Mouse (Mus musculus) heart, embryonic 14.5 days (tissue): Measurements from ENCODE around the gene Pramef20. TPM values are rescaled to one million over a fixed set of nuclear protein-coding genes. Genes with fewer than 3 reads are reported as not detected.
A peak's percentile ranks its signal among the peaks of the same experiment; 100 is the strongest.

Experiments
- ATAC-seq: fragments of 200-750 bp; cut with Nextera tagmentation; 2 replicates; pipeline ENCODE4 v1.8.0; 2017; ENCODE audit warnings: low read depth, moderate TSS enrichment; ENCODE audit not compliant: insufficient number of reproducible peaks, insufficient read depth, low FRiP score
- H3K27ac ChIP-seq, 2 experiments: fragments of 200-500 bp in 1 of 2; fragments of 300-500 bp in 1 of 2; sonication (generic) in 1 of 2; replicated peaks in 1 of 2; 2 replicates each; pipeline ENCODE4 v1.5.1; 2012 to 2014; ENCODE audit warnings: low read depth in 2 of 2, low read length in 2 of 2, control low read depth in 1 of 2, mild to moderate bottlenecking in 1 of 2, mixed read lengths in 1 of 2; ENCODE audit not compliant: control insufficient read depth in 1 of 2, insufficient read depth in 1 of 2
- H3K27me3 ChIP-seq: fragments of 300-500 bp; sonication (generic); 2 replicates; pipeline ENCODE4 v1.6.1; 2014; ENCODE audit warnings: mild to moderate bottlenecking, low read length, control low read depth; ENCODE audit not compliant: control insufficient read depth, insufficient read depth
- H3K36me3 ChIP-seq: fragments of 300-500 bp; sonication (generic); 2 replicates; pipeline ENCODE4 v1.6.1; 2014; ENCODE audit warnings: mild to moderate bottlenecking, control low read depth, low read length, mixed read lengths; ENCODE audit not compliant: control insufficient read depth, insufficient read depth
- H3K4me1 ChIP-seq, 2 experiments: fragments of 200-500 bp in 1 of 2; fragments of 300-500 bp in 1 of 2; sonication (generic) in 1 of 2; 2 replicates each; pipeline ENCODE4 v1.6.1; 2012 to 2014; ENCODE audit warnings: low read length in 2 of 2, control low read depth in 1 of 2, mixed read lengths in 1 of 2; ENCODE audit not compliant: control insufficient read depth in 2 of 2, insufficient read depth in 2 of 2
- H3K4me2 ChIP-seq: fragments of 300-500 bp; sonication (generic); 2 replicates; pipeline ENCODE4 v1.6.1; 2014; ENCODE audit warnings: mild to moderate bottlenecking, low read length
- H3K4me3 ChIP-seq, 2 experiments: fragments of 200-500 bp in 1 of 2; fragments of 300-500 bp in 1 of 2; sonication (generic) in 1 of 2; 2 replicates each; pipeline ENCODE4 v1.5.1; 2012 to 2014; ENCODE audit warnings: low read length in 2 of 2, mild to moderate bottlenecking in 2 of 2, control low read depth in 1 of 2, low read depth in 1 of 2, moderate library complexity in 1 of 2; ENCODE audit not compliant: control insufficient read depth in 1 of 2, insufficient read depth in 1 of 2
- H3K9ac ChIP-seq: fragments of 300-500 bp; sonication (generic); 2 replicates; pipeline ENCODE4 v1.6.1; 2014; ENCODE audit warnings: mild to moderate bottlenecking, low read length
- H3K9me3 ChIP-seq: fragments of 300-500 bp; sonication (generic); 2 replicates; pipeline ENCODE4 v1.6.1; 2016; ENCODE audit warnings: low read length, control low read depth; ENCODE audit not compliant: control insufficient read depth
- WGBS: fragments of 180-500 bp; shearing (Covaris S2); extraction: QIAGEN DNeasy Blood & Tissue Kit; methylation state at CpG from one replicate; pipeline ENCODE4 v1.1.7; 2014; 5-methylcytosine and 5-hydroxymethylcytosine counted together
- polyA plus RNA-seq: library from polyadenylated mRNA; unstranded; fragments of >200 nt; fragmentation: Nextera tagmentation; extraction: Ambion mirVana; gene quantifications from 2 replicates; pipeline ENCODE4 v1.2.1, GENCODE M21; 2014

Gene Pramef20
- polyA plus RNA-seq: not detected in 2 replicates

GRCm38 (mm10) chr4:144377911-144378310 is at the start of gene Pramef20:
TSS of gene Pramef20 (minus strand) at chr4:144377933.
- no peak for ATAC-seq
- no peaks in the 10 kb centered on the region for H3K27me3 ChIP-seq
- H3K4me3 ChIP-seq: no peak within 1 kb of the TSS
- H3K4me1 ChIP-seq: no peaks in the 10 kb centered on the region
- no peak within 1 kb of the TSS for H3K9ac ChIP-seq
- H3K9me3 ChIP-seq: no peaks in the 10 kb centered on the region
- no peak within 1 kb of the TSS for H3K27ac ChIP-seq
- H3K36me3 ChIP-seq: no peaks in the 10 kb centered on the region
- 40% methylated on average over 2 of the region's 2 CpGs for WGBS
- H3K4me2 ChIP-seq: no peak within 1 kb of the TSS

DNA sequence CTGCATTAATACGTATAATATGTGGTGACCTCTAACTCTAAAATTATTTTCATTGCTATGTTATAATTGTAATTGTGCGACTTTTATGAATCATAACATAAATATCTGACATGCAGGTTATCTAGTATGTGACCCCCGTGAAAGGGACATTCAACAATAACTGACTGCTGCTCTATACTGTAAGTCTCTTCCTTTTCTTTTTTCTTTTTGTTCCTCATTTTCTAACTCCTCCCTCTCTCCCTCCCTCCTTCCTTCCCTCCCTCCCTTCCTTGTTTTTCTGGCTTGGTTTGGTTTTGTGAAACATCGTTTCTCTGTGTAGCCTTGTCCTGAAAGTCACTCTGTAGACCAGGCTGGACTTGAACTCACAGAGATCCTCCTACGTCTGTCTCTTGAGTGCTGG is 46.9 kb upstream of the Pramef20 start:
- H3K4me3 ChIP-seq: no peak overlapping the region
- no peak overlapping the region for H3K4me2 ChIP-seq
- no peaks in the 10 kb centered on the region for H3K27me3 ChIP-seq
- H3K9me3 ChIP-seq: no peaks in the 10 kb centered on the region
- no peak for ATAC-seq
- WGBS: 61% methylated on average over 5 of the region's 5 CpGs
- H3K36me3 ChIP-seq: no peaks in the 10 kb centered on the region
- no peak overlapping the region for H3K9ac ChIP-seq
- H3K27ac ChIP-seq: no peak overlapping the region
- no peaks in the 10 kb centered on the region for H3K4me1 ChIP-seq

DNA sequence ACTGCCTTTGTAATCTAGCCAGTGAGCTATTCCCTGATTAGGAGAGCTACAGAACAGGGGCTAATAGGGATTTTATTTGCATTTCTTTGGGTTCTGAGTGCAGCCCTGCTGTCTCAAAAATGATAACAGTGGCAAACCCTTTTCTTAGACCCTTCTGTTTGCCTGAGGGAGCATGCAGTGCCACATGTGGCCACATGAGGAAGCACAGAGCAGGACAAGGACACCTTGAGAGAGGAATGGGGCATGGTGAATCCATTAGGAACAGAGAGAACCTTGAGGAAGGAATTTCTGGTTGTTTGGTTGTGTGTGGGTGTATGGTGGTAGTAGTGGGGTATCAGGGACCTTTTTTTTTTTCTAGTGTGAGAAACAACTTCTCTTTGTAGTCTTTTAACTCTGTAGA is 42.9 kb upstream of the Pramef20 start:
- Histone ChIP-seq H3K27me3 (no peaks in the 10 kb centered on the region), H3K27ac (no peak overlapping the region), H3K9ac (no peak overlapping the region), H3K9me3 (no peaks in the 10 kb centered on the region), H3K4me3 (no peak overlapping the region), H3K4me1 (no peaks in the 10 kb centered on the region), H3K36me3 (no peaks in the 10 kb centered on the region), H3K4me2 (no peak overlapping the region)
- no peak for ATAC-seq

DNA sequence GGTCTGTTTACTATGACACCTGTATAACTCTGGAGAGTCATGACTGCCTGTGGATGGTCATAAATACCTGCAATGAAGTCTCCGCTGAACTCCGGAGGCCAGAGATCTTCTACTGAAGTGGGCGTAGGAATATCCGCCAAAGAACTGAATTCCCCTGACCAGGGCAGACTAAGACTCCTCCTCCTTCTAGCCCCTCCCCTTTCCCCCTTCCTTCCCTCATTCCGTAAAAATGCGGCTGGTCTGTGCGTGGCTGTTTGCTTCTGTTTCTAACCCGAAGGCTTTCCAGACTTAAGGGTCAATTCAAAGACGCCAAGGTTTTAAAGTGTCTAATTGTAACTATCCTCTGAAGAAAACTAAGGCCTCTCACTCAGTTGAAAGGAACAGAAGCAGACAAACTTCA is 30.6 kb upstream of the Pramef20 start, which contains the start of gene Pramef12:
Gene Pramef12, minus strand, starts transcription at position 175 of the 400 bp plus-strand sequence.
- no peaks in the 10 kb centered on the region for H3K36me3 ChIP-seq
- no peak within 1 kb of the TSS for H3K9ac ChIP-seq
- no peak for ATAC-seq
- H3K4me3 ChIP-seq: no peak within 1 kb of the TSS
- 61% methylated on average over 9 of the region's 9 CpGs for WGBS
- no peak within 1 kb of the TSS for H3K4me2 ChIP-seq
- no peaks in the 10 kb centered on the region; a peak in 1 of 4 replicates for H3K4me1 ChIP-seq
- no peak within 1 kb of the TSS for H3K27ac ChIP-seq
- no peaks in the 10 kb centered on the region for H3K9me3 ChIP-seq
- no peaks in the 10 kb centered on the region for H3K27me3 ChIP-seq

- ATAC-seq: no peak
- no peaks in the 10 kb centered on the region; a peak in 1 of 4 replicates for H3K4me1 ChIP-seq
- H3K9me3 ChIP-seq: no peaks in the 10 kb centered on the region
- 66% methylated on average over 3 of the region's 3 CpGs for WGBS
- no peaks in the 10 kb centered on the region for H3K27me3 ChIP-seq
- no peaks in the 10 kb centered on the region for H3K36me3 ChIP-seq
- no peak overlapping the region for H3K4me3 ChIP-seq
- no peak overlapping the region for H3K9ac ChIP-seq
- no peak overlapping the region for H3K27ac ChIP-seq
- no peak overlapping the region for H3K4me2 ChIP-seq
Measured at GRCm38 (mm10) chr4:144406261-144406660, 28.5 kb upstream of the Pramef20 start.

- ATAC-seq: peak; percentile 87
- 2% methylated on average over 17 of the region's 17 CpGs for WGBS
- peak overlapping the region; percentile 31 to 63 for H3K4me3 ChIP-seq
- H3K4me1 ChIP-seq: no peaks in the 10 kb centered on the region; a peak in 1 of 4 replicates
- H3K27me3 ChIP-seq: no peaks in the 10 kb centered on the region
- no peaks in the 10 kb centered on the region for H3K9me3 ChIP-seq
- H3K27ac ChIP-seq: peak overlapping the region; percentile 21 to 67
- H3K9ac ChIP-seq: peak overlapping the region; percentile 48
- H3K36me3 ChIP-seq: no peaks in the 10 kb centered on the region
- peak overlapping the region; percentile 67 for H3K4me2 ChIP-seq
Measured at GRCm38 (mm10) chr4:144404456-144405086, 26.8 kb upstream of the Pramef20 start.

- Histone ChIP-seq H3K4me3 (no peak overlapping the region), H3K4me2 (no peak overlapping the region), H3K36me3 (no peaks in the 10 kb centered on the region), H3K27me3 (no peaks in the 10 kb centered on the region), H3K9me3 (no peaks in the 10 kb centered on the region), H3K27ac (no peak overlapping the region), H3K9ac (no peak overlapping the region), H3K4me1 (no peaks in the 10 kb centered on the region; a peak in 1 of 4 replicates)
- 14% methylated on average over 4 of the region's 4 CpGs for WGBS
- ATAC-seq: no peak
Measured at GRCm38 (mm10) chr4:144402712-144403111, 25.0 kb upstream of the Pramef20 start.

- Histone ChIP-seq H3K9ac (no peak overlapping the region), H3K4me2 (no peak overlapping the region), H3K27ac (no peak overlapping the region), H3K4me1 (no peaks in the 10 kb centered on the region), H3K27me3 (no peaks in the 10 kb centered on the region), H3K9me3 (no peaks in the 10 kb centered on the region), H3K4me3 (no peak overlapping the region), H3K36me3 (no peaks in the 10 kb centered on the region)
- WGBS: 28% methylated on average over 3 of the region's 3 CpGs
- ATAC-seq: no peak
Measured at GRCm38 (mm10) chr4:144396316-144396715, 18.6 kb upstream of the Pramef20 start.
